Mouse (Mus musculus) frontal cortex, postnatal 25 days (tissue): Measurements from ENCODE around the gene Scn8a.
A peak's percentile ranks its signal among the peaks of the same experiment; 100 is the strongest.

Experiments used
- DNase-seq, 2 experiments: peaks; one replicate each; pipeline ENCODE4 v3.0.0; 2022; ENCODE audit warnings: low spot score in 2 of 2

Gene Scn8a

DNA sequence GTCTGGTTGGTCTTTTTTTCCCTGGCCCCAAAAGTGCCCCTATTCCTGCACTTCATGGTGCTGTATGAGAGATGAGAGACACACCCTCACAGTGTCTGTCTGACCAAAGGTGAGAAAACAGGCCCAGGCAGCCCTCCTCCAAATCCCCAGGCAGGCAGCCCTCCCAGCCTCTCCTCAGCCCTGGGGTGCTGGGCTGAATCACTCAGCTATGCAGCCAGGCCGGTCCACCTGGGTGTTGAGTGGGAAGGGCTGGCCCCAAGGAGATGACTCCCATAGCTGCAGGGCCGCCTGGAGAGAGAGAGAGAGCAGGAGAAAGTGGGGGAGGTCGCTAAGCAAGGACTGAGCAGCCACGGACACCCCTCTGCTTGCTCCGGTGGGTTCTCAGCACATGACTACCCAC lies 201.1 kb downstream of the Scn8a start:
- no peak for DNase-seq

GRCm38 (mm10) chr15:101072736-101073135 lies 203.1 kb downstream of the Scn8a start:
- no peak for DNase-seq

DNA sequence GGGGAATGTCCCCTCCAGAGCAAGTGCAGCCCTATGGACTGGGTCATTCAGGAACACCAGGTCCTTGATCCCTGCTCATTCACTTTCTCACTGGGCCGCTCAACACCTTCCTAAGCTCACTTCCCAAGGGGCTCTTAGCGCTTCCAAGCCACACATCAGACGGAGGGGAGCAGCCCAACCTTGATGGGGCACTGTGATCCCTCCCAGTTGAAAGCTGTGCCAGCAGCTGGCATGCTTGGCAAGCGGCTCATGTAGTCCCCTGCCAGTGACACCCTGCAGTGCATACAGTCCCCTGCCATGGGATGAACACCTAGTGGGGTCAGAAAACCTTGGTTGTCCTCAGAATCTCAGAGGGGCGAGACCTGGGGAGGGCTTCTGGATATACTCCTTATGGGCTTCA lies 204.4 kb downstream of the Scn8a start:
- DNase-seq: no peak

DNA sequence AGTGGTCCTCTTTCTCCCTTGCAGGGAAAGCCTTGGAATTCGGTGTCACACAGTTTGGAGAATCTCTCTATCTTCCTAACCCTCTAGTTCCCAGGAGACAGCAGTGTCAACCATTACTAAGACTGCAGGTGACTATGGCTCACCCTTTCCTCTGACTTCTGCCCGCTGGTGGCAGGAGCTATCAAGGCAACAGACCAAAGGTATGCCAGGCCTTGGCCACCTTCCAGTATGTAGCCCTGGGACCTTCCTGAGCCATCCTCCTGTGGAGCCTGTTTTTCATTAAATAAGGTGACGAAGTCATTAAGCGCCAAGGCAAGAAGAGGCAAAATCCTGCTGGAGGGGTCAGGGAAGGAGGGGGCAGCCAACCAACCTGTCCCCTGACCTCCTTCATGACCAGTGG lies 205.5 kb downstream of the Scn8a start:
- no peak for DNase-seq

DNA sequence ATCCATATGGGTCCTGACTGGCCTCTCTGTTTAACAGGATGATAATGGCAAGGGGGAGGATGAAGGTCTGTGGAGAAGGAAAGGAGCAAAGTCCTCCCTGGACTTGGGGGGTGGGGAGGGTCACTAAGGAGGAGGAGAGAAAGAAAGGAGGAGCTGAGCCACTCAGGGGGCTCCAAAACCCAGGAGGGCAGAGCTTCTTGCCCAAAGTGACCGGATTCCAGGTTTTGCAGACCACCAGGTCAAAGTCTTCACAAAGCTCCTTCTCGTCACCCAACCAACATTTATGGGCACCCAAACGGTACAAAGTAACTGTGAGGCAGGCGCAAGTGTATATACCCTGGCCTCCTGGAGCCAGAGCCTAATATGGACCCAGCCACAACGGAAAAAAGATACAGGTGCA lies 206.0 kb downstream of the Scn8a start:
- DNase-seq: no peak

DNA sequence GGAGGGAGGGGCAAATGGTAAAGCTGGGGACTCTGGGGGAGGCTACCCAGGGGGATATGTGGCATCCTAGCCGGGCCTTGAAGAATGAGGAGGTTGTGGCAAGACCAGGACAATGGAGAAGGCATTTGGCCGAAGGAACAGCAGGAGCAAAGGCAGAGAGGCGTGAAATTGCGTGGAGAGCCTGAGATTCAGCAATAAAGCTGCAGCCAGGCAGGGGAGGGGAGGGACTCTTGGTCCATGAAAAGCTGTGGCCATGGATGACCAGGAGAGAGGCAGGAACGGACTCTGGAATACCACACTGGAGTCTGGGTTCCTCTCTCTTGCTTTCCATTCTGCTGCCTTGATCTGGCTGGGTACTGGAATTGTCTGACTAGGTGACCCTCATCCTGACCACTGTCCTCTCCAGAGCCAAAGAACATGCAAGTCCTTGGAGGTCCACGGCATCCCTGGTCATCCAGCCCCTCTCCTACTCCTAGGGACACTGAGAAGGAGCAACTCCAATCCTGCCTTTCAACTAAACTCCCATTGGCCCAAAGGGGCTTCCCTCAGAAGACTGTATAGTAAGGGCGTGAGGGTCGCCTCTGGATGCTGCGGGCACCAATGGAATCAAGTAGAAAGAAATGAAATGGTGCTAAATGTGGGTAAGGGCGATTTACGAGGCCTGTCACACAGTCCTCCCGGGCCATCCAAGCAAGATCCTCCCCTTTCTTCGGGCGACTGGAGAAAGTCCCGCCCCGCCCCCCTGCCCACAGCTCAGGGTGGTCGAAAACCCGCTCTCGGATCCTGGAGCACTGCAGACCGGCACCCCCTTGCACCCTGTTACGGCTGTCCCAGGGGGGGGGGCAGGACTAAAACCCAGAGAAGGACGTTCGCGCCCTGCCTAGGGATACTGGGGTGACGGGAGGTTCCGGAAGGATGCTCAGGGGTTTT lies 206.7 kb downstream of the Scn8a start:
- DNase-seq: no peak

DNA sequence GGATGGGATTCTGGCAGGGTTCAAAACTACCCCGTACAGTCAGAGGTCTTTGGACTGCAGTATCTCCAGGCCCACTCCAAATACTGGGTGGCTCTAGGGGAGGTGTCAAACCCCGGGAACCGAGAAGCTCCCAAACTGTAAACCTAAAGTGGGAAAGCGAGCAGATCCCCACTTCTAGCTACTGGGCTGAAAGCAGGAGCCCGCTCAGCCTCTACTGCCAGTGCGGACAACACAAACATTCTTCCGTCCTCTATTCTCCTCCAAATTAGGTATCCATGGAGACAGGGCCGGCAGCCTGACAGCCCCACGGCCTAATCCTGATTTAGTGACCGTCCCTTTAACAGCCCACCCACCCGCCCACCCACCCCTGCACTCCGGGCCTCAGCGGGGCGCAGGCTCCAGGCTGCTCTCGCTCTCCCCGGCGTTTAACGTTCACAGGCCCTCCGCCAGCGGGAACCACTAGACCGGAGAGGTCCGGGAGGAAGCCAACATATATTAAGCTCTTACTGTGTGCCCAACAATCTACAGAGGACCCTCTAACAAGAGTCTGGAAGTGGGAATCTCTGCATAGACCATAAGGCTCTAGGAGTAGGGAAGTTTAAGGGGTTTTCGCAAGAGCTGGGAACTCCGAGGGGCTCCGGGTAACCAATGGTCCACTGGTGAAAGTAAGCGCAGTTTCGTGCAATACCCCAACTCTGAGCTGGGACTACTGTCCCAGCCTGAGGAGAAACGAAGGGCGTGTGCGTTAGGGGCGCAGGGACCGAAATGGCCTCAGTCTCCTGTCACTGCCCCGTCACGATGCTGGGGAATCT lies 207.5 kb downstream of the Scn8a start:
- DNase-seq: no peak

- DNase-seq: no peak
Observed at GRCm38 (mm10) chr15:101077813-101078730, 208.4 kb downstream of the Scn8a start, which contains the start of gene Fignl2. Gene Fignl2, minus strand, starts transcription at chr15:101078567.

DNA sequence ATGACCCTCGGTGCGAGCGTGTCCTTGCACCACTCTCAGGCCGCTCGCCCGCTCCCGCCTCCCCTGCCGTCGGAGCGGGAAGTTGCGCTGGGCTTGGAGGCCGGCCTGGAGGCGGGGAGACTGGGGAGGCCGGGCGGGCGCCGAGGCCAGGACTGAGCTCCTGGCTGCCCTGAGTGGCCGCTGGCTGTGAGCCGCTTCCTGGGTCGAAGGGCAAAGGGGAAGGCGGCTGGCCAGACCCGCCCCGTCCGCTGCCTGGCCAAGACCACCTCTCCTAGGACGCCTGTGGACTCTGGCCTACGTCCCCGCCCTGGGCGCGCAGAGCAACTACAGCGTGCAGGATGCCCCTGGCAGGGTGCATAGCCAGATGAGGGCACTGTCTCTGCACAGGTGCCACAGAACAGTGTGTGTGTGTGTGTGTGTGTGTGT lies 209.1 kb downstream of the Scn8a start:
- peak; percentile 40 to 50 for DNase-seq

- DNase-seq: no peak
Observed at GRCm38 (mm10) chr15:101080031-101080520, 210.4 kb downstream of the Scn8a start.

- no peak for DNase-seq
Observed at GRCm38 (mm10) chr15:101081035-101081548, 211.4 kb downstream of the Scn8a start.

DNA sequence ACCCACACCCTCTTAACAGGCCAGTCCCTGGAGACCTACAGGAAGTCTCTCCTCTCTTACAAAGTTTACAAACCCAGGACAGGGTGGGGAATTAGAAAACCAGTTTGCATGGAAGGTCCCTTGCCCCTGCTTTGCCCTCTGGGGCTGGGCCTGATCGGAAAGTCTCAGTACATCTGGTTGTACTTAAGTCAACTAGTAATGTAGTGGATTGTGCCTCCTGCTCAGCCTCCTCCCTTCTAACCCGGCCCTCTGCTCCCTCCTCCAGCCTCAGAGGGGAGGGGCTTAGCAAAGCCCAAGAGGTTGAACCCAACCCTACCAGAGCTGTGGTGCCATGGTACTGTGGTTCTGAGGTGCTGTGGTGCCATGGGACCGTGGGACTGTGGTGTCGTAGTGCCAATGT lies 212.6 kb downstream of the Scn8a start:
- no peak for DNase-seq

DNA sequence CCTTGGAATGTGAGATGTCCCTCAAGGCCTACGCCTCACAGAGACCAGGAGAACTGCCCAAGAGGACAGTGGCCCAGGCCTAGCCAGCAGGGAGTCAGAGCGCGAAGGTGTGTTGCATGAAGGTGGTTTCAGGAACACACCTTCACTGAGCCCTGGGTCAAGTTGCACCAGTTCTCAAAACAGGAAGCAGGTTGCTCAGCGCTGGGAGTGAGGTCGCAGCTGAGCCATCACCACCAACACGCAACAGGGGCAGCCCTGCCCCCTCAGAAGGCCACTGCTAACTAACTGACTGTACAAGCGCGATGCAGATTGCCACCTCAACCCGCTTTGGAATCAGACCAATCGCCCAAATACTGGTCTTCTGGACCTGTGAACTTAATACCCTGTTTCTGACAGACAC lies 214.8 kb downstream of the Scn8a start:
- DNase-seq: no peak

DNA sequence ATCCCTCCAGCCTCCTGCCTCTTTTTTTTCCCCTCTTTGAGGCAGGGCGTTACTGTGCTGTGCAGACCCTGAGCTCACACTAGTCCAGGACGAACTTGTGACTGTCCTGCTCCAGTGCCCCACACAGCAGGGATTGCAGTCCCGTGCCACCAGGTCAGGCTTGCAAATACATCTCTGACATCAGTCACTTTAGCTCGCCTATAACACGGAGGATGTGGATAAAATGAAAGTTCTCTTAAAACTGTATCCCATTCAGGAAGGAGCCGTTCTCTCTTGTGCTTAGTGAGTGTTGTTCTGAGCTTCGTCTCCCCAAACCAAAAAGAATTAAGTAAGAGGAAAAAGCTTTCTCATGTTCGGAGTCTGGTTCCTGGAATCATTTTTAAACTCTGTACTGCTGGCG lies 216.8 kb downstream of the Scn8a start:
- no peak for DNase-seq

GRCm38 (mm10) chr15:101086956-101087355 lies 217.3 kb downstream of the Scn8a start:
- no peak for DNase-seq

DNA sequence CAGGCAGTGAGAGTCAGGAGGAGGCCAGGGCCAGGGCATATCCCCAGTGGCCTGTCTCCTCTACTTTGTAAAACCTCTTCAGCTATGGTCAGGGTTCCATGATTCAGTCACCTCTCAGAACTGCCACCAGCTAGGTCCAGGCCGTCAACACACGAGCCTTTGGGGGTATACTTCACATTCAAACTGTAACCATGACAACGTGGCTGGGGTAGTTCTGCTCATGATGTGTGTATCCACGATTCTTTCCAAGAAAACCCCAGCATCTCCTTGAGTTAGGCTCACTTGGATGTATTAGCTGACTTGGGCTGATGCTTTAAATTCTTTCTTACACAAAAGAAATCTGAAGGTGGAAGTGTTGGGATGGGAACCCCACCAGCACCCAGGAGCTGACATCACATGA lies 218.6 kb downstream of the Scn8a start:
- DNase-seq: no peak

- no peak for DNase-seq
Observed at GRCm38 (mm10) chr15:101091551-101091950, 221.9 kb downstream of the Scn8a start.

DNA sequence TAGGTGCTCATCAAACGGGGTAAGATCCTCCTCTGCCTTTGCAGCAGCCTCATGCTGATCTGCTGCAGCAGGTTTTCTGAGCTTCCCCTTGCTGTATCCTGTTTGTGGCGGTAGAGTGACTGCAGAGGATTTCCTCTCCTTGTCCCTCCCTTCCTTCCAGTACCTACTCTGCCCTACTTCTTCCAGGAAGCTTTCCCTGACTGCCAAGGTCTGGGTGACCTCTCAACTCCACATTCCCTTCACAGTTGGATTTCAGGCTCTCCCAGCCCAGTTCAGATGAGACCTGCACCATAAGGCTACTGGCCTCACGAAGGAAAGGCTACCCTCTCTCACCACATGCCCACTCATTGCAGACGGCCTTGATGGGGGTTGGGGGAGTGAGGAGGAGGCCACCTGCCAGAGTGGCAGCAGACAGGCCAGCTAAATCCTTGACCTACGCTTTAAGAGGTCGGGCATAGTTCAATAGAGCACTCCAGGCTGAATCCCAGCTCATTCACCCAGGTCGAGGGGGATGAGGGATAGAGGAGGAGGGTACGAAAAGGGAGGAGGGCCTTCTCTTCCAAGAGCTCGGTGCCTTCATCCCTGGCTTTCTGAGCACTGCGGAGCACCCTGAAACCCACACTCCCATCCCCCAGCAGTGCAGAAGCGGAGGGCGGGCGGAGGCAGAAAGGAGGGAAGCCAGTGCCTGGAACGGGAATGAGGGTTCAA lies 222.6 kb downstream of the Scn8a start:
- DNase-seq: no peak

DNA sequence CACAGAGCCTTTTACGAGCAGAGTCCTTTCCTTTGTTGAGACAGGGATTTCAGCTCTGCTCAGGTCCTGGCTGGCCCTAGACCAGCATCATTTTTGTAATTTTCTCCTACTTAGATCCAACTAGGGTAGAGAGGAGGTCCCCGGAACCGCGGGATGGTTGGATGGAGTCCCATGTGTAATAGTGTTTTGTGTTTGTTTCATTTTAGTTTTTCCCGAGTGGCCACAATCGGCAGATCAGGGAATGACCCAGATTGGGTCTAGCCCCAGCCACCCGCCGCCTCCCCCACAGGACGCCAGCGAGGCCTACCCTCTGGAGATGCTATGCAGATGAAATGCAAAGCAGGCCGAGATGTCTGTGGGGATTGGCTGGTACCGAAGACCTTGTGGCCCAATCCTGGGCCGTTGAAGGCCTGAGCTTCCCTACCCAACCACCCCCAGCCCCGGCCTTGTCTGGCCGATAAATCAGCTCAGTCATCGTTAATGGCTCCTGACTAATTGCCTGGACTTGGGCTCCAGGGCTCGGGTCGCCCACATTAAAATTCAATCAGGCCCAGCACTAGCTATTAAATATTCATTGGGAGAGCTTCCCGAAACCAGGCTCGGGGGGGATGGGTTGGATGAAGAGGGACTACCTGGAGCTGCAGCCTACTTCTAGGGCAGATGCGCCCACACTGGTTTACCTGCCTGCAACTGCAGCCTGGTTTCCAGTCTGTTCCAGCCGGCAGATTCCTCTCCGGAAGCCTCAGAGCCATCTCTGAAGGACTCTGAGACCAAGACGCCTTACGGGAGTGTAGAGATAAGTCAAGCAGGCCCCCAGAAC lies 223.4 kb downstream of the Scn8a start:
- DNase-seq: no peak

DNA sequence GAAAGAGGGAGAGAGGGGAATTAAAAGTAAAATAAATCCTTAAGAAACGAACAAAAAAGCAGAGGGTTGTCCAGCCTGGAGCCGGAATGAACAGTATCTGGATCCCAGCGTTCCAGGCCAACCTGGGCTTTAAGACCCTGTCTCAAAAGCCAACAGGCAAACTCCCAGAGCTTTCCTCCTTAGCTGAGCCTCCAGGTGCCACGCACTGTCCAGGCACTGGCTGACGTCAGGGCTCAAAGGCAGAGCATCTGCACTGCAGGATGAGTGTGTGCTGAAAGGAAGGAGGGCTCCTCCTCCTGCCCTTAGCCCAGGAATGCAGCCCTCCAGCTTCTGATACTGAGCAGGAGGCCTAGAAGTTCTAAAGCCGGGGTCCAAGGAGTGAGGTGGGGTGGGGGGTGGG lies 224.3 kb downstream of the Scn8a start:
- no peak for DNase-seq
